Mouse (Mus musculus) intestine, embryonic 16.5 days (tissue): ENCODE results near the gene 6030468B19Rik. TPM values are rescaled to one million over a fixed set of nuclear protein-coding genes. Genes with fewer than 3 reads are reported as not detected.

Experiments
- ATAC-seq: fragments of 200-750 bp; cut with Nextera tagmentation; 2 replicates; pipeline ENCODE4 v1.8.0; 2017; ENCODE audit warnings: moderate TSS enrichment, moderate library complexity
- H3K27ac ChIP-seq: fragments of 300-500 bp; sonication (generic); 2 replicates; pipeline ENCODE4 v1.5.1; 2014; ENCODE audit warnings: mild to moderate bottlenecking, low read length
- H3K27me3 ChIP-seq: fragments of 300-500 bp; sonication (generic); replicated peaks from 2 replicates; pipeline ENCODE4 v1.6.1; 2014; ENCODE audit warnings: low read length, control low read depth, mixed read lengths; ENCODE audit not compliant: control insufficient read depth, insufficient read depth
- H3K36me3 ChIP-seq: fragments of 300-500 bp; sonication (generic); 2 replicates; pipeline ENCODE4 v1.6.1; 2014; ENCODE audit warnings: low read length, control low read depth; ENCODE audit not compliant: control insufficient read depth, insufficient read depth
- H3K4me1 ChIP-seq: fragments of 300-500 bp; sonication (generic); 2 replicates; pipeline ENCODE4 v1.6.1; 2014; ENCODE audit warnings: low read length, control low read depth, mixed read lengths; ENCODE audit not compliant: control insufficient read depth, insufficient read depth
- H3K4me2 ChIP-seq: fragments of 300-500 bp; sonication (generic); 2 replicates; pipeline ENCODE4 v1.6.1; 2014; ENCODE audit warnings: low read depth, low read length, control low read depth
- H3K4me3 ChIP-seq: fragments of 300-500 bp; sonication (generic); 2 replicates; pipeline ENCODE4 v1.5.1; 2014; ENCODE audit warnings: mild to moderate bottlenecking, low read length
- H3K9ac ChIP-seq: fragments of 300-500 bp; sonication (generic); 2 replicates; pipeline ENCODE4 v1.6.1; 2014; ENCODE audit warnings: low read depth, low read length
- H3K9me3 ChIP-seq: fragments of 300-500 bp; sonication (generic); 2 replicates; pipeline ENCODE4 v1.6.1; 2016; ENCODE audit warnings: low read length, control low read depth; ENCODE audit not compliant: control insufficient read depth
- WGBS: fragments of 180-500 bp; shearing (Covaris S2); extraction: QIAGEN DNeasy Blood & Tissue Kit; methylation state at CpG from one replicate; pipeline ENCODE4 v1.1.7; 2014; 5-methylcytosine and 5-hydroxymethylcytosine counted together
- polyA plus RNA-seq: library from polyadenylated mRNA; unstranded; fragments of >200 nt; fragmentation: Nextera tagmentation; extraction: Ambion mirVana; gene quantifications from 2 replicates; pipeline ENCODE4 v1.2.1, GENCODE M21; 2015

Gene 6030468B19Rik
- polyA plus RNA-seq, 1 experiment from 2014 or later = 1.6 TPM

DNA sequence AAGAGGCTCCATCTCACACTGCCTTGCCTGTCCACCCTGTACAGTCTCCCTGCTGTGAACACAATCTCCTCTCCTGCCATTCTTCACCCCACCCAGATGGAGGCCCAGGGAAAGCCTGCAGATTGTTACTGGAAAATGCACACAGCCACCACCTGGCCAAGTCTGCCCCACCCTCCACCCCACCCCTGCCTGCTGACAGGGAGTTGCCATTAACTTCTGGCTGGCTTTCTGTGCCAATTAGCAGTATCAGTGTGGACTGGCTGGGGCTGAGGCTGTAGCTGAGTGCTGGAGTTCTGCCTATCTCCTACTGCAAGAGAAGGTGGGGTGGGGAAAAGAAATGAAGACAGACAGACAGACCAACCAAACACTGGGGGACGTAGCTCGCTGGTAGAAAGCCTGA is 41.1 kb downstream of the 6030468B19Rik start:
- H3K4me2 ChIP-seq = no peak overlapping the region
- no peak overlapping the region for H3K9ac ChIP-seq
- no peaks in the 10 kb centered on the region for H3K36me3 ChIP-seq
- peak overlapping the region; percentile 80 for H3K27ac ChIP-seq
- peak; percentile 91 for ATAC-seq
- peaks cover 22% of the 10 kb centered on the region for H3K4me1 ChIP-seq
- no peaks in the 10 kb centered on the region for H3K9me3 ChIP-seq
- H3K4me3 ChIP-seq = no peak overlapping the region
- H3K27me3 ChIP-seq = no peaks in the 10 kb centered on the region
- 43% methylated on average over 2 of the region's 2 CpGs for WGBS

DNA sequence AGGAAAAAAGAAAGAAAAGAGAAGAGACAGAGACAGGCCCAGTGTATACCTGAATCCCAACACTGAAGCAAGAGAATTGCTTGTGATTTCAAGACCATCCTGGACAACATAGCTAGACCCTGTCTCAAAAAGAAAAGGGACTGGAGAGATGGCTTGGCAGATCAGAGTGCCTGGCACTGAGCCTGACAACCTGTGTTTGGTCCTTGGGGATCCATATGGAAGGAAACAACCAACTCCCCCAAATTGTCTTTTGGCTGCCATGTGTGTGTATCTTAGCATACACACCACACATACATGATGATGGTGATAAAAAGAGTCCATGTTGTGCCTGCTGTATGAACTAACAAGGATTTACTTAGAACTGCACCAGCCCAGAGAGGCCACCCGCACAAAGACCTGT is 41.6 kb downstream of the 6030468B19Rik start:
- peak overlapping the region; percentile 80 for H3K27ac ChIP-seq
- H3K27me3 ChIP-seq = no peaks in the 10 kb centered on the region
- no peak overlapping the region for H3K9ac ChIP-seq
- no peak overlapping the region for H3K4me2 ChIP-seq
- H3K4me1 ChIP-seq = peaks cover 19% of the 10 kb centered on the region
- 78% methylated on average over 1 of the region's 1 CpGs for whole genome bisulfite sequencing
- no peaks in the 10 kb centered on the region for H3K9me3 ChIP-seq
- ATAC-seq = no peak; the same call in 1 of the 2 replicates
- no peak overlapping the region for H3K4me3 ChIP-seq
- no peaks in the 10 kb centered on the region for H3K36me3 ChIP-seq

DNA sequence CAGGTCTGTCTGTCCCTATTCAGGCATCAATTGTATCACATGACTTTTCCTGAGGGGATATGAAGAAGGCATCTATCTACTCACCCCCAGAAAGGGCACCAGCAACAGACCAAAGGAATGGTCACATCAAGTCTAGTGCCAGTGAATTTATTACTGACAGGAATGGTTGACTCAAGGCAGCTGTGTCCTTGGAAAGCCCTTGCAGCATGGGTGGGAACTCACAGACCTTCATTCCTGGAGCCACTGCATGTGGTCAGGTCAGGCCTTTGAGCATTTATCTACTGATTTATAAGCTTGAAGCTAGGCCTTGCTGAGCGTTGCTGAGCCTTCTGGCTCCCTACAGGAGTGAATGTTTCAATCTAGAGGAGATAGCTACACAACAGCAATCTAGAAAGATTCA is 43.5 kb downstream of the 6030468B19Rik start:
- H3K4me1 ChIP-seq = peaks cover 12% of the 10 kb centered on the region
- H3K4me3 ChIP-seq = no peak overlapping the region
- ATAC-seq = no peak
- no peak overlapping the region for H3K4me2 ChIP-seq
- H3K9ac ChIP-seq = no peak overlapping the region
- 31% methylated on average over 1 of the region's 1 CpGs for WGBS
- H3K27me3 ChIP-seq = no peaks in the 10 kb centered on the region
- H3K36me3 ChIP-seq = no peaks in the 10 kb centered on the region
- H3K27ac ChIP-seq = no peak overlapping the region
- no peaks in the 10 kb centered on the region for H3K9me3 ChIP-seq

DNA sequence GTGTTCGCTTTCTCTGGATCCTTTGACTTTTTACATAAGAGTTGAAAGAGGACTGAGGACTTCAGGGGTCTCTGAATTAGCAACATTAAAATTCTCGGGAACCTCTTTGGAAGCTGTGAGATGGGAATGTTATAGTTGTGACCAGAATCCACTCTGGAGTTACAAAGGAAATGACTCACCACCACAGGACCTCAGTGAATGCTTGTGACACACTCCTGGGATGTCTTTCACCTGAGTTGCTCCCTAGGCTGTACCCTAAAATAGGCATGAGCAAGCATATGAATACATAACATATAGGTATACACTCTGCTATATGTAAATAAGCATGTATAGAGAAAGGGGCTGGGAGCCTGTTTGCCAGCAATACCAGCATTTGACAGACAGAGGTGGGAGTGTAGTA is 46.0 kb downstream of the 6030468B19Rik start:
- no peak for ATAC-seq
- no peak overlapping the region for H3K27ac ChIP-seq
- H3K9ac ChIP-seq = no peak overlapping the region
- H3K4me3 ChIP-seq = no peak overlapping the region
- WGBS = 92% methylated on average over 2 of the region's 2 CpGs
- H3K4me1 ChIP-seq = peaks cover 16% of the 10 kb centered on the region
- no peaks in the 10 kb centered on the region for H3K9me3 ChIP-seq
- no peak overlapping the region for H3K4me2 ChIP-seq
- H3K27me3 ChIP-seq = no peaks in the 10 kb centered on the region
- no peaks in the 10 kb centered on the region for H3K36me3 ChIP-seq

DNA sequence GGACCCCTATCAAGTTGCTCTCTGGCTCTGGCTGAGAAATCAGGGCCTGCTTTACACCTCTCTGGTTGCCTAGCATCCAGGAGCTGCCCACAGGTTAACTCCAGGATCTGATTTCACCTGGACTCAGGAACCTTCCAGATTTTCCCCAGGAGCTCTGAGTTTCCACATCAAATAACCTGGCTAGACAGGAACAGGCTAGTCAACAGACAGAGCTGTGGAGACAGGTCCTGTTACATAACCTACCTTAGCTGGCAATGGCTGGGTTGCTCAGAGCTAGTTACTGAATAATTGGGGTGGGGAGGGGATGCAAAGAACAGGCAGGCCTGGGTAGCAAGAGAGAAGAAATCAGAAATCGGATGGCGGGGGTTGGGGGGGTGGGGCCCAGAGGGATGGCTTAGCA is 47.5 kb downstream of the 6030468B19Rik start:
- Histone ChIP-seq H3K36me3 (no peaks in the 10 kb centered on the region), H3K27ac (no peak overlapping the region), H3K4me2 (no peak overlapping the region), H3K4me3 (no peak overlapping the region), H3K9me3 (no peaks in the 10 kb centered on the region), H3K27me3 (no peaks in the 10 kb centered on the region), H3K9ac (0 out of 2 replicates have a peak overlapping the region, but pooled peaks have one; percentile 19), H3K4me1 (peaks cover 16% of the 10 kb centered on the region)
- 58% methylated on average over 2 of the region's 2 CpGs for WGBS
- no peak for ATAC-seq

DNA sequence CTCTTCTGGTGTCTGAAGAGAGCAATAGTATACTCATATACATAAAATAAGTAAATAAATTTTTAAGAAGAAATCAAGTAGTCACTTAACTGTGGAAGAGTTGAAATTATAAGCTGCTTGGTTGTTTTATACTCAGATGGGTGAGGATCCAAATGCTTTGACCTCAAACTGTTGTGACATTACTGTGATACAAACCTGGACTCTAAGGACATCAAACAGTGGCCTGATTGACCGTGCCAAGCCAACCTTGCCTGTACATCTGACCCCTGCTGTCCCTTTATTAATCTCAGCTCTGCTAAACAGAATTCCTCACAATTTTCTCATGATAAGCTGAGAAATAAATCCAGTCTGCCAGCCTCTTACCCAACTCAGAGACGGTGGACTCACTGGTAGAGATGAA is 48.2 kb downstream of the 6030468B19Rik start:
- no peak for ATAC-seq
- no peak overlapping the region for H3K4me3 ChIP-seq
- H3K4me2 ChIP-seq = no peak overlapping the region
- WGBS = 82% methylated on average over 2 of the region's 2 CpGs
- no peaks in the 10 kb centered on the region for H3K36me3 ChIP-seq
- no peaks in the 10 kb centered on the region for H3K9me3 ChIP-seq
- no peaks in the 10 kb centered on the region for H3K27me3 ChIP-seq
- no peak overlapping the region for H3K27ac ChIP-seq
- H3K9ac ChIP-seq = no peak overlapping the region
- H3K4me1 ChIP-seq = peaks cover 20% of the 10 kb centered on the region

DNA sequence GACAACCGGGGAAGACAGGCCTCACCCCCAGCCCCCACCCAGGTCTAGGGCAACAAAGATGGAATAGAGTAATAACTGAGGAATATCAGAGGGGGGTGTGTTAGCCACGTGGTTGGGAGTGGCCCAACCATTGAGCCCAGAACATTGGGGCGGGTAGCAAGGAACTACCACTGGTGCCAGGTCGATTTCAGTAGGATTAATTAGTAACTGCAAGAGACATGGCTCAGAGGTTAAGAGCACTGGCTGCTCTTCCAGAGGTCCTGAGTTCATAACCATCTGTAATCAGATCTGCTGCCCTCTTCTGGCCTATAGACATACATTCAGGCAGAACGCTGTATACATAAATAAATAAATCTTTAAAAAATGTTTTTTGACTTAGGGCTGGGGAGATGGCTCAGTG is 49.2 kb downstream of the 6030468B19Rik start:
- Histone ChIP-seq H3K9me3 (no peaks in the 10 kb centered on the region), H3K9ac (no peak overlapping the region), H3K4me1 (peaks cover 25% of the 10 kb centered on the region), H3K36me3 (0 out of 2 replicates have a peak, but pooled peaks cover 1% of the 10 kb centered on the region), H3K27ac (0 out of 2 replicates have a peak overlapping the region, but pooled peaks have one; percentile 31), H3K4me3 (no peak overlapping the region), H3K27me3 (no peaks in the 10 kb centered on the region), H3K4me2 (no peak overlapping the region)
- WGBS = 43% methylated on average over 5 of the region's 5 CpGs
- ATAC-seq = peak; percentile 68

DNA sequence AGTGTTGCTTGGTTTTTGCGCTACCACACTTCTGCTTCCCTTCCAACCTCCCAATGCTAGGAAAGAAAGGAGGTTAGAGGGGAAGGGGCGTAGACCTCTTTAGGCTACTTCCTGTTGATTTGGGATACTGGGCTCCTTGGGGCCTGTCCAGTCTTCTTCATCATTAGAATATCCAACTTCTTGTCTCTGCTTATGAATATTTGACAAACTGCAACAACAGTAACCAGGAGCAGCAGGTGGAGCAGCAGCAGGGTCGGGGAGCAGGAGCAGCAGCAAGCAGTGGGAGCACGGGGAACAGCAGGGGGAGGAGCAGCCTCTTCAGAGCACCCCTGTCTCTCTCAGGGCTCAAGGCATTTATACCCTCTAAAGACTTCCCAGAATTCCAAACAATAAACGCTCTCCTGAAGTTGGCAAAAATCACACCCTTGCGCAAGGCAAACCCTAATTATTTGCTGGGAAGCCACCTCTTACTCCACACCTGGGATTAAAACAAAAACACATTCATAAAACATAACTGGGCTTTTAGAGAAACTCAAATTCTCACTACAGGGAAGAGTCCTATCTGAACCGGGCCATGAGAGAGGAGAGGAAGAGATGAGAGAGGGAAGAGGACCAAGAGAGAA is 50.2 kb downstream of the 6030468B19Rik start:
- Histone ChIP-seq H3K4me3 (peak overlapping the region; percentile 76), H3K4me1 (peaks cover 25% of the 10 kb centered on the region), H3K27me3 (no peaks in the 10 kb centered on the region), H3K9me3 (no peaks in the 10 kb centered on the region), H3K27ac (peak overlapping the region; percentile 99), H3K9ac (peak overlapping the region; percentile 95), H3K4me2 (peak overlapping the region; percentile 92), H3K36me3 (peaks cover 6% of the 10 kb centered on the region)
- 70% methylated on average over 7 of the region's 7 CpGs for WGBS
- ATAC-seq = no peak

DNA sequence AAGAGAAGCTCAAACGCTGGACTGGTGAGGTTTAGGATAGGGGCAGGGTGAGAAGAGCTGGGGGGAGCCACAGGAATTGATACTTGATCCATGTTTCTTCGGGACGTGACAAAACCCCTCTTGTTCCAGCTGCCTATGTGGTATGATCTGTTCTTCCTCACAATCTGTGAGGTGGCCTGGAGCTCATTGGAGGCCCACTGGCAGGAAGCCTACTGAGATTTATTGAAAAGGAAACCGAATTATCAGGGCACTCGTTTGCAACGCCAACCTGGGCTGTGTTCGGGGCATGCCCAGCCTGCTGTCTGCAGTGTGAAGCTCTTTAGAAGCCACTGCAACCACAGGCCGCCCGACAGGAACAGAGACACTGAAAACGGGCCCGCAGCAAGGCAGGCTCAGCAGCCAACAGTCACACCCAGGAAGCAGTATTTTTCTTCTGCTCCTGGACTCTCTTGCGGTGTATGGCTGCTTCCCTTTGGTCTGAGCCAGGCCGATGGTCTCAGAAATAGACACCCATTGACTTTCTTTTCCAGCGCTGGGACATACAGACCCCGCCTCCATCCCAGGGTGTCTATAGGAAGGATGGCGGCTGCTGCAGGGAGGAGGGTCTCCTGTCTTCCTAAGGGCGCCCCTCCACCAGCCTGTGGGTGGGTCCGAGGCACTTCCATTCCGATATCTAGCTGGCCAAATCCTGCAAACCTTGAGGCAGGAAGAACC is 51.0 kb downstream of the 6030468B19Rik start:
- ATAC-seq = peak; percentile 70
- H3K4me3 ChIP-seq = peak overlapping the region; percentile 76
- peaks cover 8% of the 10 kb centered on the region for H3K36me3 ChIP-seq
- 5% methylated on average over 19 of the region's 19 CpGs for WGBS
- no peaks in the 10 kb centered on the region for H3K9me3 ChIP-seq
- peaks cover 25% of the 10 kb centered on the region for H3K4me1 ChIP-seq
- H3K9ac ChIP-seq = peak overlapping the region; percentile 95
- peak overlapping the region; percentile 92 for H3K4me2 ChIP-seq
- peak overlapping the region; percentile 99 for H3K27ac ChIP-seq
- no peaks in the 10 kb centered on the region for H3K27me3 ChIP-seq
